Mouse (Mus musculus): ENCODE data around the gene Ndufs2.

The Ndufs2 gene

DNA sequence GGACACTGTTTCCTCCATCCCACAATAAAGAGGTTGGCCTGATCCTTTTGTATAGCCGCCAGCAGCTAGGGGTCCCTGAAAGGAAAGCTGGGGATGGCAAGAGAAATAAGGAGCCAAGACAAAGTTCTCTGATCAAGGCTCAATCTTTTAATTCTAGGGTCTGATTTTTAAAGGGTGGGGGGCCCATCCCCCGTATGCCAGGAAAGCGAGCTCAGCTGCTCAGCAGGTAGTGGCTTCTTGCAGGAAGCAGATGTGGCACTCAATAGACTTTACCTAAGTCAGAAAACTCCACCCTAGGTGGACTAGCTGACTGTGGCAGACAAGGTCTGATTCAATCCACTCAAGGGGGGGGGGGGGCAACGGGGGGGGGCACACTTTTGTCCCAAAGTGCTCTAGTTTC, 24.4 kb downstream of the Ndufs2 start:
- no peak for DNase-seq

- DNase-seq: no peak
These were observed 26.3 kb downstream of the Ndufs2 start, which contains the start of gene Apoa2 for GRCm38 (mm10) chr1:171224857-171225256. TSS of gene Apoa2 (plus strand) at chr1:171225054.

DNA sequence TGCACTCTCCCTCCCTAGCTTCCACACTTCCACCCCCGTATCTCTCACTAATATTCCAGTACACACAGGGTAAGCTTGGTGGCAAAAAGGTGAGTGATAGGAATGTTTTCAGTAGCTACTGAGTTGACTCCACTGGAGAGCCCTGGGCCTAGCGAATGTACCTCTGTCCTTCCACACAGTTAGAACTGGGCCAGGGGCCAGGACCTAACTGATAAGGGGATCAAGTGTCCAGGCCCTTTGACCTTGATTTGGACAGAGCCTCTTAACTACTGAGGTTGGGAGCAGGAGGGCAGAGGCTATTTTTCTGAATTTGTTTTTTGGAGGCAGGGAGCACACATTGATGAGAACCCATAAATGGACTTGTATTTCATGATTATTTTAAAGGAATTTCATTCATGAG, 27.4 kb downstream of the Ndufs2 start:
- DNase-seq: no peak

- DNase-seq: no peak
These were observed 28.0 kb downstream of the Ndufs2 start for GRCm38 (mm10) chr1:171223168-171223567.

DNA sequence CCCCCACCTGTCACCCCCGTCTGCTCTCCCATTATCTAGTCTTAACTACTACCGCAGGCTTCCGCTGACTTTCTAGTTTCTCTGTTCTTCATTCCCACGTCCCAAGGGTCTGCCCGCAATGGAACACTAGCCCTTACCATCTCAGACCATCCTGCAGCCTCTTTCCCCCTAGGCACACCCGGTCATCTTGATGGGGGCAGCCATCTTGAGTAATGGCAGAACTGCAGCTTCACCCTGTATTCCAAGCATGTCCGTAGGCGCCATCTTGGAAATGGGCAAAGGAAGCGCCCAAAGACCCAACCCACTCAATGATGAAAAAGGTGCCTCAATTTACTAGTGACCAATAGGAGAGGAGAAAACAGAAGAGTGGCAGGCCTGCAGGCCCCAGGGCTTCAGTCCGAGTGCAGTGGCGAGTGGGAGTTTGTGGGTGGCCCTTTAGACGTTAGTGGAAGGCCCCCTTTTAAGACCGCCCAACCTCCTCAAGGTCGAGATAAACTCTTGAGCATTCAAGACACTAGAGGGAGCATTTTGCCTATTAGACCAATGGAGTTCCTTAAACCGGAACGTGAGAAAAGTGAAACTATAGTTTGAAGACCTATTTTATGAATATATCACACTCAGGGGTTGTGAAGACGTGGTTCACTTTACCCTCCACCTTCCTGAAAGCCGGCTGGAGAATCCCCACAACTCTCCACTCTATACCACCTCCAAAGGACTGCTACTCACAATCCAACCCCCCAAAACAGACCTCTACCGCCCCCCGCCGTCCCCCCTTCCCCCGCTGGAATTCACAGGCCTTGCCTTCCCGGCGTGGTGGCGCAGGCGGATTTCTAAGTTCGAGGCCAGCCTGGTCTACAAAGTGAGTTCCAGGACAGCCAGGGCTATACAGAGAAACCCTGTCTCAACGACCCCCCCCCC, 28.7 kb downstream of the Ndufs2 start, which contains the start of gene Tomm40l:
Gene Tomm40l, minus strand, starts transcription at position 277 of the 918 bp plus-strand sequence.
- peak; percentile 86 to 94 for DNase-seq

GRCm38 (mm10) chr1:171221281-171222193, 29.7 kb downstream of the Ndufs2 start:
- peak in 1 of 2 experiments; percentile 44 for DNase-seq

DNA sequence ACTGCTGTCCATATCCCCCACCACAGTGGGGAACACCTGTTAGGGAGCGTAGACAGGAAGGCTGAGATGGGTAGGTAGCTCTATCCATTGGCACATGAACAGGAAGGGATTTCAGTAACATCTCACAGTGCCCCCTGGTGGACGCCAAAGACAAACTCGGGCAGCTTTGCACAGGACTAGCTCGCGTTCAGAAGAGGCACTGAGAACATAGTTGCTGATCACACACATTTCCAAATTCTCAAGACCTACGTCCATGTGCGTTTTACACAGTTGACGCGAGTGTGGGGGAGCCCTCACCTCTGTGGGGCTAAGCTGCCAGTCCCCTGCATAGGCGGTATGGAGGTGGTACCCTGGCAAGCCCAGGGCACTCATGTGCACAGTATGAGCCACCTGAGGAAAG, 30.3 kb downstream of the Ndufs2 start:
- DNase-seq: peak; percentile 91 to 93

- DNase-seq: no peak
These were observed 34.8 kb downstream of the Ndufs2 start for GRCm38 (mm10) chr1:171216241-171216955.

DNA sequence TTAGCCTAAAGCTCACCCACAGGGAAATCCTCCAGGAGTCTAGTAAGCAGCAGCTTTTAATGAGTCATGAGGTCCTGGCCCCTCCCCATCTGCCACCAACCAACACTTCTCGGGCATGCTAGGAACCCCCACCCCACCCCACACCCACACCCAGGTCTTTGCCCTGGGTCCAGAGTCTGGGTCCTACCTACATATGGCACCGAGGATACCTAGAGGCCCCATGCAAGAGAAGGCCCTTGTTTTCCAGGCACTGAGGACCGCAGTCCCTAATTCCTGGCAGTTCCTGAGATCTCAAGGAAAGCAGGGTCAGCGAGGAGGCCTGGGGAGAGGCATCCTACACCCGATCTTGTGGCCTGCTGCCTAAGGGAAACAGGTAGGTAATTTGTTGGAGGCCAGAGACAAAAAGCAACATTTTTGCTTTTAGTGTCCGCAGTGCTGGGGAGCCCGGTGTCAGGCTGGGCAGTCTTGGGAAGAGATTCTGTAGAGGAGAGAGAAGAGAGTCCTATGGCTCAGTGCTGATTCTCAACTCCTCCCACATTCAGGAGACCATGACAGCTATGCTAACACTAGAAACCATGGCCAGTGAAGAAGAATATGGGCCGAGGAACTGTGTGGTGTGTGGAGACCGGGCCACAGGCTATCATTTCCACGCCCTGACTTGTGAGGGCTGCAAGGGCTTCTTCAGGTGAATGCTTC, 37.2 kb downstream of the Ndufs2 start, which contains the start of gene Nr1i3:
Gene Nr1i3, plus strand, starts transcription at position 170 of the 696 bp plus-strand sequence.
- DNase-seq: peak; percentile 28 to 62

DNA sequence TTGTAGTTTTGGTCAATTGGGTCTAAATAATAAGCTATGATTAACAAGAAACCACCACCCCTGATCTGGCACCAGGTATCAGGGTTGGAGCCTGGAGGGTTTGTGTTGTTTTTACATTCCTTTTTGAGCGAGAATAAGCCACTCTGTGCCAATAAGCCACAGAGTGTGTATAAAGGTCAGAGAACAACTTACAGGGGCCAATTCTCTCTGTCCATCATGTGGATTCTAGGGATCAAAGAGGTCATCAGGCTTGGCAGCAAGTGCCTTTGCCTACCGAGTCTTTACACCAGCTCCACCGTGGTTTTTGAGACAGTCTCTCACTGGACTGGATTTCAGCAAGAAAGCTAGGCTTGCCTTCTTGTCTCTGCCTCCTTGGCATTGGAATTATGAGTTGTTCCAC, 38.3 kb downstream of the Ndufs2 start:
- no peak for DNase-seq

DNA sequence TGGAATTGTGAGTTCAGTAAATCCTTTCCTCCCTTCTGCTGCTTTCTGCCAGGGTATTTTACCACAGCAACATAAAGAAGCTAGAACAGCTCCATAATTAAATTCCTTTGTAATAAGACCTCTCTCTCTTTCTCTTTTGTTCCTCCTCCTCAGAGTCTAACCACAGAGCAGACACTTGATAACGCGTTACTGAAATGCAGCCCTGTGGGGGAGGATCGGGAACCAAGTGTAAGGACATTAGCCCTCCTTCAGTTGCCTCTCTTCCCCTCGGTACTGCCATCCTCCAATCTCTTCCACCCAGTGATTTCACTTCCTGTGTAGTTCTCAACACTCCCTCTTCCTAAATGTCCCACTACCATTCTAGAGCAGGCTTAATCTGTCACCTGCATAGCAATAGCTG, 41.8 kb downstream of the Ndufs2 start:
- no peak for DNase-seq

GRCm38 (mm10) chr1:171205704-171206493, 45.3 kb downstream of the Ndufs2 start:
- no peak for DNase-seq

- DNase-seq: no peak
These were observed 46.9 kb downstream of the Ndufs2 start for GRCm38 (mm10) chr1:171204249-171204644.

DNA sequence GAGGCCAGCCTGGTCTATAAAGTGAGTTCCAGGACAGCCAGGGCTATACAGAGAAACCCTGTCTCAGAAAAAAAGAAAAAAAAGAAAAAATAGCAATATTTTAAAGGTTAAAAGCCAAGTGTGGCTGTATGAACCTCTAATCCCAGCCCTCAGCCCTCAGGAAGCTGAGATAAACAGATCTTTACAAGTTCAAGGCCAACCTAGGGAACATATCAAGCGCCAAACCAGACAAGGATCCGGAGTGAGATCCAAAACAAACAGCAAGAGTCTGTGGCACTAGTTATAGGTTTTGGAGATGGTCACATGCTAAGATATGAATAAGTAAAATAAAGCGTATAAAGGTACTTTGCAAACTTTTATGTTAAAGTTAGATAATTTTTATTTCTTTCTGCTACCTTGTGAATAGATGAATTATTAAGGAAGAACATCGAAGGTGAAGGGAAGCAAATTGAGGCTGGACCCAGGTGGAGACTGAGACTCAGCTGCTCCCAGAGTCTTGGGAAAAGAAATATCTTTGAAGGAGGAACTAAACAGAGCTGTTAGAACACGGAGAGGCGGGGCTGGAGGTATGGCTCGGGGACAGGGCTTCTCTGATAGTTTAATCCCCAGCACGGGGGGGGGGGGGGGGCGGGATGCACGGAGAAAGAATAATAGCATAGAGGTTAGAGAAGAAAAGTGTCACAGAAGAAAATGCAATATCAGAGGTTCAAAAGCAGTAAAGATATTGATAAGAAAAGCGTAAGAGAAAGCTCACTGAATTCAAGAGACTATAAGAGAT, 47.5 kb downstream of the Ndufs2 start:
- DNase-seq: no peak

GRCm38 (mm10) chr1:171200769-171201168, 50.4 kb downstream of the Ndufs2 start:
- DNase-seq: no peak

- DNase-seq: no peak
These were observed 51.7 kb downstream of the Ndufs2 start for GRCm38 (mm10) chr1:171199532-171199931.

DNA sequence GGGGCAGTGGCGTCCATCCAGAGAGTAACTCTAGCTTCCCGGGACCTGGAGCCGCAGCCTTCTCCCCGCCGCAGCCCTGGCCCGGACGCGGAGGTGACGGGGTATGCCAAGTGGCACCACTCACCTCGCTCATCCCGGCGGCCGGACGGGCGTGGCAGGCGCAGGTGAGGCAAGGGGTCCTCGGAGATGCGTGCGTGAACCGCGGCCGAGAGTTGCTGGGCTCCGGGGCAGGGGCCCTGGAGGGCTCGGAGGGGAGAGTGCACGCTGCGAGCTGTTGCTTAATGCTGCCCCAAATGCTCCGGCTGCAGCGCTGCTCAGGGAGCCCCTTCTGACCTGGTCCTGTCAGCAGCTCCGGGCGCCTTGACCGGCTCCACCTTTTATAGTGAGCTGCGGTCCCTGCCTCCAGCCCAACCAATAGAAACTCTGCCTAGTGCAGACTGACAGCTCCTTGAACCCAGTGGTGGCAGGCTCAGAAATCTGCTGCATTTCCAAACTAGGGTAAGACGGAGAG, 55.2 kb downstream of the Ndufs2 start, which contains the start of gene Pcp4l1:
Gene Pcp4l1, minus strand, starts transcription at position 382 of the 511 bp plus-strand sequence.
- peak; percentile 61 to 75 for DNase-seq

DNA sequence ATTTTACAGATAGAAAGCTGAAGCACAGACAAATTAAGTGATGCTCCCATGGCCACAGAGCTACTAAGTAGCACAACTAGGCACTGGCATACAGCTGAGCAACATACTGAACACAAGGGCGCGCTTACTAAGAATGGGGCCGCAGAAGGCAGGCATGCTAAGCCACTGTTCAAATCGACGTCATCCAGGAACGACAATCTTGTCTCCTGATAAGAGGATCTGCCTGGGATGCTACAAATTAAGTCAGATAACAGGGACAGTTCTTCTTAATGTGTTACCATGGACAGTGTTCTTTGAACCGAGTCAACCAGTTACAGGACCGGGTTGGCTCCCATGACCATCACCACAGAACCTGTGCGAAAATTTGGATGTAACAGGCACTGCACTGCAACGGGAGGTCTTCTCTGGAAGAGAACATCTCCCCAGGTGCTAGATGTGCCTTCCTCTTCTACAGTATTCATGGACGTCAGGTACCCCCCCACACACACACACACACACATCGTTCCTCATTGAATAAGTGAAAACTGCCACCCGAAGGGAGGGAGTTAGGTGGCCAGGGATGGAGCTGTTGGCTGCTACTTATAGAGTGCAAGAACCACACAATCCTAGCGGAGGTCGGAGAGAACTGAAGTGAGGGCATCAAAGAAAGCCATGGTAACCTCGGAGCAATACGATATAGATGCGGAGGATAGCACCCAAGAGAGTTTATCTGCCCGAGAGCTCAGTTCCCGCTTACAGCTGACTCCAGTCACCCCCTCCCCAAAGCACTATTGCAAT, 56.0 kb downstream of the Ndufs2 start:
- no peak for DNase-seq

All from kidney, postnatal 4 days (tissue).